Mouse (Mus musculus) small intestine, adult 10 weeks (tissue): ENCODE data around the gene Tmem242. TPM values are rescaled to one million over a fixed set of nuclear protein-coding genes. Genes with fewer than 3 reads are reported as not detected.

Source experiments
- polyA plus RNA-seq: library from polyadenylated mRNA; stranded (reverse); fragments of 350-450 nt; fragmentation: Illumina TruSeq; extraction: RNeasy Lipid Tissue Mini Kit (QIAGEN cat#74804); gene quantifications from one replicate; pipeline ENCODE4 v1.2.3, GENCODE M21; 2014; ENCODE audit warnings: low replicate concordance

The Tmem242 gene
- 9.7 TPM for polyA plus RNA-seq

GRCm38 (mm10) chr17:5440159-5440971 lies at the start of gene Tmem242:
TSS of gene Tmem242 (minus strand) at chr17:5440259.

GRCm38 (mm10) chr17:5418545-5418944 lies 21.5 kb downstream of the Tmem242 start, which contains the start of gene Ldhal6b:
TSS of gene Ldhal6b (minus strand) at chr17:5418767.

Other genes with a start within 250 kb of the Tmem242 start
- gene Ldhal6b, start 21.5 kb downstream of the Tmem242 start, polyA plus RNA-seq = 0.41 TPM
- 1.1 TPM for gene Zdhhc14, start 52.3 kb upstream of the Tmem242 start, polyA plus RNA-seq